Mouse (Mus musculus) MEL (cell line): ENCODE measurements around the gene Gm10271. TPM values are rescaled to one million over a fixed set of nuclear protein-coding genes. Genes with fewer than 3 reads are reported as not detected.

Source experiments
- DNase-seq: peaks from one replicate; pipeline ENCODE4 v3.0.0; 2011; ENCODE audit warnings: low read depth, low spot score
- H3K27ac ChIP-seq: 2 replicates; pipeline ENCODE4 v1.5.1; 2012; ENCODE audit warnings: low read depth, mild to moderate bottlenecking, control low read depth, low read length, moderate library complexity; ENCODE audit not compliant: control insufficient read depth
- H3K27me3 ChIP-seq, 2 experiments: fragments of 150-350 bp in 1 of 2; sonication (generic) in 1 of 2; 2 replicates each; pipeline ENCODE4 v1.6.1; 2012; ENCODE audit warnings: low read length in 2 of 2, mild to moderate bottlenecking in 2 of 2, improper control_type of control experiment in 1 of 2, moderate library complexity in 1 of 2; ENCODE audit not compliant: insufficient read depth in 2 of 2, control insufficient read depth in 1 of 2
- H3K36me3 ChIP-seq, 2 experiments: 2 replicates each; pipeline ENCODE4 v1.6.1; 2012 to 2014; ENCODE audit warnings: low read length in 2 of 2, improper control_type of control experiment in 1 of 2, inconsistent platforms in 1 of 2, mild to moderate bottlenecking in 1 of 2; ENCODE audit not compliant: insufficient read depth in 2 of 2, control insufficient read depth in 1 of 2
- H3K4me1 ChIP-seq, 2 experiments: fragments of 150-350 bp in 1 of 2; sonication (generic) in 1 of 2; 2 replicates each; pipeline ENCODE4 v1.6.1; 2012; ENCODE audit warnings: low read length in 2 of 2, improper control_type of control experiment in 1 of 2, mild to moderate bottlenecking in 1 of 2; ENCODE audit not compliant: insufficient read depth in 2 of 2, control insufficient read depth in 1 of 2
- H3K4me3 ChIP-seq, 2 experiments: fragments of 150-350 bp in 1 of 2; sonication (generic) in 1 of 2; 2 replicates each; pipeline ENCODE4 v1.5.1; 2012; ENCODE audit warnings: low read depth in 2 of 2, low read length in 2 of 2, mild to moderate bottlenecking in 2 of 2, moderate library complexity in 2 of 2, control low read depth in 1 of 2, improper control_type of control experiment in 1 of 2; ENCODE audit not compliant: control insufficient read depth in 1 of 2, insufficient read depth in 1 of 2
- H3K79me2 ChIP-seq: 2 replicates; pipeline ENCODE4 v1.6.1; 2012; ENCODE audit warnings: mild to moderate bottlenecking, low read length, moderate library complexity; ENCODE audit not compliant: control insufficient read depth, poor library complexity, insufficient read depth
- H3K9ac ChIP-seq: 2 replicates; pipeline ENCODE4 v1.6.1; 2012; ENCODE audit warnings: low read depth, mild to moderate bottlenecking, control low read depth, low read length, moderate library complexity; ENCODE audit not compliant: control insufficient read depth, poor library complexity, severe bottlenecking
- H3K9me3 ChIP-seq: fragments of 150-350 bp; sonication (generic); replicated peaks from 2 replicates; pipeline ENCODE4 v1.6.1; 2012; ENCODE audit warnings: mild to moderate bottlenecking, low read length, improper control_type of control experiment, moderate library complexity; ENCODE audit not compliant: insufficient read depth
- CTCF ChIP-seq, 3 experiments: IDR thresholded peaks in 2 of 3; conservative IDR thresholded peaks in 1 of 3; 2 replicates each; pipeline ENCODE4 v1.5.1; 2011 to 2012; ENCODE audit warnings: low read length in 3 of 3, low read depth in 2 of 3, mild to moderate bottlenecking in 2 of 3, improper control_type of control experiment in 1 of 3, inconsistent platforms in 1 of 3, mixed read lengths in 1 of 3, moderate library complexity in 1 of 3; ENCODE audit not compliant: control insufficient read depth in 1 of 3, insufficient read depth in 1 of 3, poor library complexity in 1 of 3, severe bottlenecking in 1 of 3
- E2F4 ChIP-seq: IDR thresholded peaks from 2 replicates; pipeline ENCODE4 v1.6.1; 2011; ENCODE audit warnings: low read depth, low read length, improper control_type of control experiment, borderline replicate concordance
- MAX ChIP-seq: IDR thresholded peaks from 2 replicates; pipeline ENCODE4 v1.6.1; 2011; ENCODE audit warnings: low read length, improper control_type of control experiment
- MXI1 ChIP-seq: IDR thresholded peaks from 2 replicates; pipeline ENCODE4 v1.6.1; 2011; ENCODE audit warnings: mild to moderate bottlenecking, low read depth, low read length, improper control_type of control experiment
- NELFE ChIP-seq: IDR thresholded peaks from 2 replicates; pipeline ENCODE4 v1.6.1; 2011; ENCODE audit warnings: low read depth, low read length, improper control_type of control experiment
- NRF1 ChIP-seq: IDR thresholded peaks from 2 replicates; pipeline ENCODE4 v1.6.1; 2014; ENCODE audit warnings: low read depth, mild to moderate bottlenecking, inconsistent platforms, low read length, improper control_type of control experiment, moderate library complexity; ENCODE audit not compliant: poor library complexity, insufficient read depth, severe bottlenecking
- POLR2A ChIP-seq, 2 experiments: IDR thresholded peaks; 2 replicates each; pipeline ENCODE4 v1.6.1; 2011 to 2012; ENCODE audit warnings: low read length in 2 of 2, mild to moderate bottlenecking in 2 of 2, control low read depth in 1 of 2, improper control_type of control experiment in 1 of 2, low read depth in 1 of 2, moderate library complexity in 1 of 2; ENCODE audit not compliant: control insufficient read depth in 1 of 2, insufficient read depth in 1 of 2, poor library complexity in 1 of 2
- SIN3A ChIP-seq: IDR thresholded peaks from 2 replicates; pipeline ENCODE4 v1.6.1; 2012; ENCODE audit warnings: low read length, improper control_type of control experiment, inconsistent platforms
- TCF12 ChIP-seq: IDR thresholded peaks from 2 replicates; pipeline ENCODE4 v1.6.1; 2014; ENCODE audit warnings: low read depth, mild to moderate bottlenecking, inconsistent platforms, low read length, improper control_type of control experiment, moderate library complexity
- ZC3H11A ChIP-seq: IDR thresholded peaks from 2 replicates; pipeline ENCODE4 v1.6.1; 2012; ENCODE audit warnings: low read depth, mild to moderate bottlenecking, inconsistent platforms, low read length, improper control_type of control experiment
- ZNF384 ChIP-seq: IDR thresholded peaks from 2 replicates; pipeline ENCODE4 v1.6.1; 2012; ENCODE audit warnings: low read depth, mild to moderate bottlenecking, inconsistent platforms, low read length, improper control_type of control experiment
- polyA plus RNA-seq, 2 experiments: library from polyadenylated mRNA; stranded (reverse) in 1 of 2; unstranded in 1 of 2; fragments of >175 nt in 1 of 2; fragments of >200 nt in 1 of 2; gene quantifications; 2 replicates each; pipeline versions ENCODE4 v1.2.1 to v1.2.4; 2012; ENCODE audit warnings: low replicate concordance in 2 of 2, low read depth in 1 of 2; ENCODE audit not compliant: insufficient read length in 2 of 2, insufficient read depth in 1 of 2, missing spikeins in 1 of 2
- total RNA-seq: library from RNA; depleted of rRNA; stranded (reverse); fragments of 300-350 nt; gene quantifications from 2 replicates; pipeline ENCODE4 v1.2.3, GENCODE M21; 2012

The Gm10271 gene
- total and polyA plus RNA-seq, 3 experiments = not detected

DNA sequence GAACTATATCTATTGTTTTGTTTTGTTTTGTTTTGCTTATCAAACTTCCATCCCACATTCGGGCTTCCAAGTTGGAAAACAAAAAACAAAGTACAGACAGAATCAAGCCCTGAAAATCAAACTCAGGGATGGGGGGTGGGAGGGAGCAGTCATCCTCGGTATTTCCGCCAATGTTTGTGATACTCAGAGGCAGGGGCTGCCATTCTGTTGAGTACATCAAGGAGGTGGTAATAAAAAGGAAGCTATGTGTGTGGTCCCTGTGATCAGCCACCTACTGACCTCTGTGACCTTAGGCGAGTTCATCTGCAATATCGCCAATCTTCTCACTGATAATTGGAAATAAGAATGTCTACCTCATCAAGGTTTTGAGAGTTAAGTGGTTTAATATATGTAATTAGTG is 21.5 kb downstream of the Gm10271 start:
- peak overlapping the region; percentile 62 to 90 for H3K4me3 ChIP-seq
- no peaks in the 10 kb centered on the region for H3K9me3 ChIP-seq
- H3K4me1 ChIP-seq = peaks cover 3% of the 10 kb centered on the region in 2 experiments; a peak in 1 of 4 replicates
- H3K9ac ChIP-seq = peak overlapping the region; percentile 52
- H3K79me2 ChIP-seq = peaks cover 10% of the 10 kb centered on the region
- H3K27ac ChIP-seq = no peak overlapping the region
- peak; percentile 40; the same call in 1 of the 2 replicates for TF ChIP-seq SIN3A
- TF ChIP-seq MAX = no peak
- no peaks in the 10 kb centered on the region for H3K27me3 ChIP-seq
- peaks cover 0 to 4% of the 10 kb centered on the region in 2 experiments; a peak in 1 of 4 replicates for H3K36me3 ChIP-seq
- no peak for DNase-seq

DNA sequence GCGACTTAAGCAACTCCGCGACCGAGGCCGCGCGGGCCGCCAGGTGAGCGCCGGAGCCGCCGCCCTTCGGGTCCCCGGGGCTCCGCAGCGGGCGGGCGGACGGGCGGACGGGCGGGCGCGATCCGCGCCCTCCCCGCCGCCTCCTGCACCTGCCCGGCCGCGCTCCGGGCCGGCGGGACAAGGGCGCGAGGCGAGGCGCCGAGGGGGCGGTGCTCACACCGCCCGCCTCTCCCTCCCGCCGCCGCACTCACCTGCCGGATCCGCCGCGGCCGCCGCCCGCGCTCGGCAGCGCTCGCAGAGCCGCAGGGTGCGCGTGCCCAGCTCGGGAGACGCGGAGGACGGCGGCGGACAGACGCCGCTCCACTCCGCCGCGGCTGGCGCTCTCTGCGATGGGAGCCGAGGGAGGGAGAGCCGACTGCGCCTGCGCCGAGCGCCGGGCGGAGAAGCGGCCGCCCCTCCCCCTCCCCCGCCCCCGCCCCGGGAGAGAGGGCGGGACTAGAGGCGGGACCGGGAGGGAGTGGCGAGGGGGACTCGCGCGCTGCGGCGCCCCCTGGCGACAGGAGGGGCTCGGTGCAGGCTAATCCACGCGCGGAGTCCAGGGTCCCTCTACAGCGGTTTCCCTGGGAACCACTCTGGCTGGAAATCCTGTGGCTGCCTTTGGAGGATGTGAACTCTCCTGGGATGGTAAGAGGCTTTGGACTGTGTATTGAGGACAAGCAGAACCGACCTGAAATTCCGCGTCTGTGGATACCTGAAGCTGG is 22.2 kb downstream of the Gm10271 start, which contains the start of gene Rab3ip:
Gene Rab3ip, minus strand, starts transcription at position 761 of the 761 bp plus-strand sequence.
- Histone ChIP-seq H3K36me3 (peaks cover 0 to 4% of the 10 kb centered on the region in 2 experiments; a peak in 1 of 4 replicates), H3K27ac (no peak within 1 kb of the TSS), H3K9ac (peak within 1 kb of the TSS; percentile 90), H3K9me3 (no peaks in the 10 kb centered on the region), H3K4me1 (peaks cover 3% of the 10 kb centered on the region in 2 experiments; a peak in 1 of 4 replicates), H3K4me3 (peak within 1 kb of the TSS; percentile 90 to 98), H3K79me2 (peaks cover 10% of the 10 kb centered on the region), H3K27me3 (no peaks in the 10 kb centered on the region)
- TF ChIP-seq CTCF (IDR thresholded peaks at IDR 0.05 in 2 of 3, conservative IDR thresholded peaks at IDR 0.05 in 1 of 3; ENCODE audit: control insufficient read depth in 1 of 3, insufficient read depth in 1 of 3, low read depth in 2 of 3, low read length in 3 of 3, poor library complexity in 1 of 3, severe bottlenecking in 1 of 3) = peak; percentile 65 to 93 (median 76)
- TF ChIP-seq MXI1 = peak; percentile 51
- peak; percentile 55 to 71; a peak in 2 of 4 replicates for TF ChIP-seq POLR2A (IDR thresholded peaks at IDR 0.05; ENCODE audit: control insufficient read depth in 1 of 2, insufficient read depth in 1 of 2, low read depth in 1 of 2, low read length in 2 of 2, poor library complexity in 1 of 2)
- TF ChIP-seq SIN3A = peak; percentile 54; the same call in 1 of the 2 replicates
- no peak for TF ChIP-seq E2F4
- no peak for TF ChIP-seq ZC3H11A
- peak; percentile 73 for TF ChIP-seq NRF1
- no peak for TF ChIP-seq ZNF384
- TF ChIP-seq NELFE = peak; percentile 65
- no peak for TF ChIP-seq TCF12
- peak; percentile 82 for DNase-seq
